Mouse (Mus musculus) embryonic facial prominence, embryonic 14.5 days (tissue): ENCODE data around the gene Hibadh. TPM values are rescaled to one million over a fixed set of nuclear protein-coding genes. Genes with fewer than 3 reads are reported as not detected.

ENCODE experiments used
- ATAC-seq: fragments of 200-750 bp; cut with Nextera tagmentation; 2 replicates; pipeline ENCODE4 v1.8.0; 2017; ENCODE audit warnings: low read depth, moderate number of reproducible peaks, moderate TSS enrichment
- DNase-seq: peaks from one replicate; pipeline ENCODE4 v3.0.0-alpha.2; 2015; ENCODE audit warnings: low spot score
- H3K27ac ChIP-seq: fragments of 300-500 bp; sonication (generic); replicated peaks from 2 replicates; pipeline ENCODE4 v1.5.1; 2014; ENCODE audit warnings: low read depth, mild to moderate bottlenecking, low read length, moderate library complexity
- H3K27me3 ChIP-seq: fragments of 300-500 bp; sonication (generic); replicated peaks from 2 replicates; pipeline ENCODE4 v1.6.1; 2014; ENCODE audit warnings: low read length; ENCODE audit not compliant: control insufficient read depth, insufficient read depth
- H3K36me3 ChIP-seq: fragments of 300-500 bp; sonication (generic); 2 replicates; pipeline ENCODE4 v1.6.1; 2014; ENCODE audit warnings: low read length, mixed read lengths; ENCODE audit not compliant: control insufficient read depth, insufficient read depth
- H3K4me1 ChIP-seq: fragments of 300-500 bp; sonication (generic); 2 replicates; pipeline ENCODE4 v1.6.1; 2014; ENCODE audit warnings: antibody characterized with exemption, low read length; ENCODE audit not compliant: control insufficient read depth, insufficient read depth
- H3K4me2 ChIP-seq: fragments of 300-500 bp; sonication (generic); 2 replicates; pipeline ENCODE4 v1.6.1; 2014; ENCODE audit warnings: low read depth, mild to moderate bottlenecking, low read length, moderate library complexity, mixed read lengths
- H3K4me3 ChIP-seq: fragments of 300-500 bp; sonication (generic); 2 replicates; pipeline ENCODE4 v1.5.1; 2014; ENCODE audit warnings: low read depth, mild to moderate bottlenecking, low read length
- H3K9ac ChIP-seq: fragments of 300-500 bp; sonication (generic); 2 replicates; pipeline ENCODE4 v1.6.1; 2014; ENCODE audit warnings: low read depth, mild to moderate bottlenecking, low read length, moderate library complexity, mixed read lengths
- H3K9me3 ChIP-seq: fragments of 300-500 bp; sonication (generic); 2 replicates; pipeline ENCODE4 v1.6.1; 2016; ENCODE audit warnings: low read length; ENCODE audit not compliant: control insufficient read depth
- WGBS: fragments of 180-500 bp; shearing (Covaris S2); extraction: QIAGEN DNeasy Blood & Tissue Kit; methylation state at CpG from one replicate; pipeline ENCODE4 v1.1.7; 2014; 5-methylcytosine and 5-hydroxymethylcytosine counted together
- polyA plus RNA-seq: library from polyadenylated mRNA; unstranded; fragments of >200 nt; fragmentation: Nextera tagmentation; extraction: Ambion mirVana; gene quantifications from 2 replicates; pipeline ENCODE4 v1.2.1, GENCODE M21; 2014

Gene Hibadh
- polyA plus RNA-seq, 1 experiment from 2014 or later: 65.4 TPM

DNA sequence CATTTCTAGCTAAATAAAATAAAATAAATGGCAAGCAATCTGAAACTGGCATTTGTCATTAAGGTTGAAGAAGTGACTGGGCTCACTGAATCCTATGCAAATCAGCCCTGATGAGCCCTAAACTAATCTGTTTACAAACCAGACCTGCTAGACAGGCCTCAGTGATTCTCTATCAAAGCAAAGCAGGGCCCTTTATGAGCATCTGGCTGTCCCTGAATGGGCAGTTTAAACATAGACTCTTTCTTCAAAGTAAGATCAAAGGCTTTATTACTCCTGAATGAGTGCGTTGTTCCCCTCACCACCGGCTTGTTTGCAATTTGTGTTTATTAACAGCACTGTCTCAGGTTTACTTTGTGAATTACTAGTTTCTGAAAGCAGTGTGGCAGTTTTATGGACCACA, 100.3 kb downstream of the Hibadh start:
- H3K4me1 ChIP-seq: no peaks in the 10 kb centered on the region
- H3K4me3 ChIP-seq: no peak overlapping the region
- H3K9me3 ChIP-seq: peaks cover 15% of the 10 kb centered on the region
- peaks cover 20% of the 10 kb centered on the region for H3K36me3 ChIP-seq
- H3K27ac ChIP-seq: no peak overlapping the region
- DNase-seq: no peak
- WGBS: 29% methylated on average over 2 of the region's 2 CpGs
- no peak for ATAC-seq
- H3K27me3 ChIP-seq: no peaks in the 10 kb centered on the region
- H3K4me2 ChIP-seq: no peak overlapping the region
- no peak overlapping the region for H3K9ac ChIP-seq

DNA sequence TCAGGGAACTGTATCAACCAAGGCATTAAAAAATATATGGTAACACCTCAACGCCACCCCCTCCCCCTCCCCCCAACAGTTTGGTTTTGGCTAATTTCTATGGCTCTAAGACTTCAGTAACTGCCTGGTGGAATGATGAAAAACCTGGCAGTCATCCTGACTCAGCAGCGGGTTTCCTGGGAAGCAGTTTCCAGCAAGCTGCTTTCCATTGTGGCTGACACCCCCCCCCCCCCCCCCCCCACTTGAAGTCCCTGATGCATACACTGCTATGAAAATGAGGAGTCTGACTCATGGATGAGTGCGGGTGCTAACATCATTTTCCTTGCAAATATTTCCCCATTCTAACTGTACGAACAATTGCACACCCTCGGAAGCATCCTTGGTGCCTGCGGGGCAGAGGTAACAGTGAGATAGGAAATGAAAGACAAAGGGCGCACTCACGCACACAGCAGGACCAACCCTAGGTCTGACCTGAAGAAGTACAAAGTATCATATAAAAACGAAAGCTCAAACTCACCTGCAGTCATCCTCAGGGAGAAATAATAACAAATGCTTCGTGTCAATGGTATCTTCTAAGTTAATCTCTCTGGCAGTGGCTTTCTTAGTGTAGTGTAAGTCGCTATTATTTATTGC, 105.0 kb downstream of the Hibadh start:
- DNase-seq: no peak
- WGBS: 76% methylated on average over 11 of the region's 11 CpGs
- Histone ChIP-seq H3K27me3 (no peaks in the 10 kb centered on the region), H3K4me2 (no peak overlapping the region), H3K27ac (no peak overlapping the region), H3K9ac (no peak overlapping the region), H3K4me3 (no peak overlapping the region), H3K36me3 (peaks cover 14% of the 10 kb centered on the region; the same call in 1 of the 2 replicates), H3K9me3 (peaks cover 15% of the 10 kb centered on the region), H3K4me1 (no peaks in the 10 kb centered on the region)
- no peak for ATAC-seq

DNA sequence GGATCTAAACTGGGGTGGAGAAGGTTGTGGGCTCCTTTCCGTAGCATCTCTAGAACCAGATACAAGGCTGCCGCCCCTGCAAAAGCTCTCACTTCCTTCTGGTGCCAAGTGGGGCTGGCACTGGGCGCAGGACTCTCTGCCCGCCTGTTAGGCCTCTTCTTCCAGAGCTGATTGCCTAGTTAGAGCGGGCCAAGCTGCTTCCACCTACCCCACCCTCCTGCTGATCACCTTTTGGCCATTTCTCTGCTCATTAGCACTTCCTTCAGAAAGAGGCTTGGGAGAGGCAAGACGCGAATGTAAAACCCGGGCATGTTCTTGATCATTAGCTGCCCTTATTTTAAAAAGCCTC, 108.1 kb downstream of the Hibadh start:
- Histone ChIP-seq H3K4me1 (no peaks in the 10 kb centered on the region), H3K9me3 (peaks cover 6% of the 10 kb centered on the region), H3K36me3 (peaks cover 6% of the 10 kb centered on the region; the same call in 1 of the 2 replicates), H3K4me3 (no peak overlapping the region), H3K4me2 (no peak overlapping the region), H3K9ac (no peak overlapping the region), H3K27me3 (no peaks in the 10 kb centered on the region), H3K27ac (no peak overlapping the region)
- ATAC-seq: no peak
- no peak for DNase-seq
- WGBS: 85% methylated on average over 8 of the region's 8 CpGs

DNA sequence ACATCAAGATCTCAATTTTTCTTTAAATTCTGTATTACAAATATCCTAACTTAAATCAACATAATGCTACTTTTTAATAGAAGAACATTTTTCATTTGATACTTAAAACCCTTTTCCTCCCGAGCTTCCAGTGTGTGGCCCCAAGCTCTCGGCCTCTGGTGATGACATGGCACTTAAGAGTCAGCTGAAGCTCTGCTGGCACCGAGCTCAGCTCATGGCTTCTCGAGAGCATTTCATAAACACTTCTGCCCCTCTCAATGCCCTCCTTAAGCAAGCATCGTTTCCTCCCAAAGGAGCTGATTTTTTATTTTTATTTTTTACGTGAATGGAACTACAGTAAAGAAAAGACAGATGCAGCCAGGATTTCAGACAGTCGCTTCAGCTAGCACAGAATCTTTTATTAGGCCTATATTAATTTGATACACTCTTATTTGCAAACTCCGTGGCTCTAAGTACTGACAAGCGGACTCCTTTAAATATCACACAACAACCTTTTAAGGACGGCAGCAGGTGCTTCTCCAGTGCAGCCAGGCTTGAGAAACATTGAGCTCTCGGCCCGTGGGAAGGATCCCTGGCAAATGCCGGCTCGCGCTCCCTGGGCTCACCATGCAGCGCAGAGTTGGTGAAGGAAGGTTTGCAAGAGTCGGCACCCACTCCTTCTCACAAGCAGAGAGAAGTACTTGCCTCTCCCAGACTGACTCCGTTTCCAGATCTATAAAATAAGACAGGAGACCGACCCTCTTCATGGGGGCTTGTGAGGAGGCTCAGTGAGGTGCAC, 108.6 kb downstream of the Hibadh start:
- WGBS: 80% methylated on average over 19 of the region's 19 CpGs
- Histone ChIP-seq H3K4me1 (no peaks in the 10 kb centered on the region), H3K27me3 (no peaks in the 10 kb centered on the region), H3K9ac (no peak overlapping the region), H3K4me3 (no peak overlapping the region), H3K36me3 (peaks cover under 1% of the 10 kb centered on the region; the same call in 1 of the 2 replicates), H3K27ac (no peak overlapping the region), H3K4me2 (no peak overlapping the region), H3K9me3 (peaks cover under 1% of the 10 kb centered on the region; the same call in 1 of the 2 replicates)
- ATAC-seq (no peak), DNase-seq (peak; percentile 23)

DNA sequence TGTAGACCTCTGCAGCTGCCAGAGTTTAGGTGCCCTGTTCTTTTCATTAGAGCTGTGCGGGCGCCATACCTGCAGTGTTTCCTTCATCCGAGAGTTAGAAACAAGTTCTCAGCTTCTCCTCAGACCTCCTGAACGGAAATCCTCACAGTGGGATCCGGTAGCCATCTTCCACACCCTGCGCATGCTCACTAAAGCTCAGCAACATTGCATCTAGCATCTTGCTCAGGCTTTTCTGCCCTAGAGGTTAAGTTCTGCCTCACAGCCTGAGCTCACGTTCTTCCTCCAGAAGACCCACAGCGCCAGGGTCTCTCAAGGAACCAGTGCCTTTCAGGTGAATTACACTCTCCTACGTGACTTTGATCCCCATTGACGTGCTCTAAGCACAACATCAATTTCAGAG, 109.3 kb downstream of the Hibadh start:
- Histone ChIP-seq H3K27ac (no peak overlapping the region), H3K4me3 (no peak overlapping the region), H3K9ac (no peak overlapping the region), H3K4me1 (no peaks in the 10 kb centered on the region), H3K4me2 (no peak overlapping the region), H3K36me3 (no peaks in the 10 kb centered on the region), H3K27me3 (no peaks in the 10 kb centered on the region), H3K9me3 (no peaks in the 10 kb centered on the region)
- 80% methylated on average over 10 of the region's 10 CpGs for WGBS
- ATAC-seq: no peak
- no peak for DNase-seq

DNA sequence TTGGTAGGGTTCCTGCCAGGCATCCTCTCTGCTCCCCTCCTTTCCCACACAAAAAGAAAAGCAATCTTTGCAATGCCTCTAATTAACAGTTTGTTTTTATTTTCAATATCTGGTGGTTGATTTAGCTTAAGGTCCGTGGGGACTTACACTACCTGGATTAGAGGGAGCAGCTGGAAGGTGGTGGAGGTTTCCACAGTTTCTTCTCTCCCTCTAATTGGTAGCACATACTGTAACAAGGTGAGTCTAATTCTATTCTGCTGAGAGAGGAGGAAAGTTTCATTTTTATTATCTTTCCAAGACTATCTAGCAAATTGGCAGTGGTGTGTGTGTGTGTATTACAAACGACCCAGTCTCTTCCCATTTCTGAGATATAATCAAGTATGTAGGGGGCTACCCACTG, 116.0 kb downstream of the Hibadh start:
- H3K4me3 ChIP-seq: no peak overlapping the region
- no peaks in the 10 kb centered on the region for H3K9me3 ChIP-seq
- DNase-seq (no peak), ATAC-seq (0 out of 2 replicates have a peak, but pooled peaks have one; percentile 55)
- no peaks in the 10 kb centered on the region for H3K4me1 ChIP-seq
- no peak overlapping the region for H3K27ac ChIP-seq
- H3K27me3 ChIP-seq: no peaks in the 10 kb centered on the region
- H3K4me2 ChIP-seq: no peak overlapping the region
- no peak overlapping the region for H3K9ac ChIP-seq
- no peaks in the 10 kb centered on the region for H3K36me3 ChIP-seq
- WGBS: 36% methylated on average over 2 of the region's 2 CpGs

DNA sequence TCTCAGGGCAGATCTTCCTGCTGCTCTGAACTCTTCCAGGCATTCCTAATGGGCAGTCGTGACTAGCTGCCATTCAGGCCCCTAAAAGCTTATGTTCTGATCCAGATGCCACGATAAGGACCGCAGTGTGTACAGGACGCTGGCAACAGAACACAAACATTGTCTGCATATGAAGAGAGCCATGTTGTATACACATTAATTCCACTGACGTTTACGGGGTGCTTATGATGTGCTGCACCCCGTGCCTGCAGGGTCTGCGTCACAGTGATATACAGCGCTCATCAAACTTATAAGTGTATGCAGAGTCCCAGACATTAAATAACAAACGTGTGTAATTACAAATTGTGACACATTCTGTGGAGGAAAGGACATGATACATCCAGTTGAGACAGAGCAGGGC, 121.5 kb downstream of the Hibadh start:
- WGBS: 77% methylated on average over 10 of the region's 10 CpGs
- H3K4me3 ChIP-seq: no peak overlapping the region
- H3K27me3 ChIP-seq: no peaks in the 10 kb centered on the region
- no peak overlapping the region for H3K9ac ChIP-seq
- ATAC-seq: no peak
- no peaks in the 10 kb centered on the region for H3K36me3 ChIP-seq
- H3K4me2 ChIP-seq: no peak overlapping the region
- no peak overlapping the region for H3K27ac ChIP-seq
- DNase-seq: no peak
- no peaks in the 10 kb centered on the region for H3K9me3 ChIP-seq
- H3K4me1 ChIP-seq: no peaks in the 10 kb centered on the region

DNA sequence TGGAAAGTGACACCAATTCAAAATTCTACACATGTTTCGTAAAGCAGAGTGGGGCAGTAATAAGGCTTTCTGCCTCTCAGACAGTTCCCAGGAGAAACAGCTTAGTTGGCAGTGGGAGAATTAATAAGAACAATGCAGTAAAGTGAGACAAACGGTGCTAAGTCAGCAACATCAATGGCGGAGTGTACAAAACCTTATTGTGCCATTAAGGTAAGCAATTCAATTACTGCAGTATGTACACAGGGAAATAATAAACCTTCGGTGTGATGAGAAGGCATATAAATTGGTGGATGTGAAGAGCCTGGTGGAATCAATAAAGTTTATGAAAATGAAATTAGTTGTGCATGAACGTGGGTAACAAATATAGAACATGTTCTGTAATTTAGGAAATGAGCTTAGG, 122.9 kb downstream of the Hibadh start:
- H3K27me3 ChIP-seq: no peaks in the 10 kb centered on the region
- WGBS: 67% methylated on average over 5 of the region's 5 CpGs
- ATAC-seq: no peak
- no peak for DNase-seq
- no peak overlapping the region for H3K9ac ChIP-seq
- H3K4me3 ChIP-seq: no peak overlapping the region
- H3K9me3 ChIP-seq: no peaks in the 10 kb centered on the region
- no peaks in the 10 kb centered on the region for H3K4me1 ChIP-seq
- no peak overlapping the region for H3K27ac ChIP-seq
- no peak overlapping the region for H3K4me2 ChIP-seq
- no peaks in the 10 kb centered on the region for H3K36me3 ChIP-seq
